Comparison of ENCODE assay signal across 14 mouse cellular contexts in genomic region chr2:9871141-9871716, GRCm38 (mm10). TPM values are rescaled to one million over a fixed set of nuclear protein-coding genes. Genes with fewer than 3 reads are reported as not detected.
DNase-seq lines count a peak whose midpoint lies in the region; ATAC-seq and TF ChIP-seq lines count a peak whose summit lies in the region.
"Had no signal": no experiment of that assay in that cellular context is flagged by ENCODE, and none has a peak within 500 bp of the region (broad histone marks: within the 10 kb centered on the region; RNA-seq: fewer than 3 reads in every experiment).

No protein-coding gene starts in this region.

- H3K4me3 ChIP-seq in heart, embryonic 12.5 days, result no peak overlapping the region
- H3K4me3 ChIP-seq in spleen, adult 2 months (ENCODE audit: extremely low read depth, insufficient read depth, insufficient read length), result no peak overlapping the region
- peak overlapping the region; percentile 48 for H3K4me3 ChIP-seq in midbrain, embryonic 13.5 days (replicated peaks)
- H3K4me3 ChIP-seq: liver, embryonic 15.5 days had no signal

- peak overlapping the region; percentile 60; the same call in 1 of the 2 replicates for H3K4me2 ChIP-seq in heart, embryonic 12.5 days
- peak overlapping the region; percentile 68 for H3K4me2 ChIP-seq in midbrain, embryonic 13.5 days (replicated peaks)
- H3K4me2 ChIP-seq: liver, embryonic 15.5 days had no signal

- no peak overlapping the region for H3K27ac ChIP-seq in heart, embryonic 12.5 days (ENCODE audit: poor library complexity, severe bottlenecking)
- peak overlapping the region; percentile 60 for H3K27ac ChIP-seq in spleen, adult 2 months (ENCODE audit: insufficient read depth, low read length)
- H3K27ac ChIP-seq in midbrain, embryonic 13.5 days, result peak overlapping the region; percentile 86
- H3K27ac ChIP-seq: liver, embryonic 15.5 days had no signal

- H3K36me3 ChIP-seq in heart, embryonic 12.5 days, result 0 out of 2 replicates have a peak, but pooled peaks cover under 1% of the 10 kb centered on the region
- 0 out of 2 replicates have a peak, but pooled peaks cover 1% of the 10 kb centered on the region for H3K36me3 ChIP-seq in spleen, adult 2 months (ENCODE audit: control insufficient read depth, insufficient read depth, low read length)
- H3K36me3 ChIP-seq in midbrain, embryonic 13.5 days, result no peaks in the 10 kb centered on the region; the same call in 1 of the 2 replicates
- H3K36me3 ChIP-seq: liver, embryonic 15.5 days had no signal

- intact Hi-C loops in heart, postnatal 14 days (cut with DNase I), result no loop called here

- H3K27me3 ChIP-seq in heart, embryonic 12.5 days (replicated peaks), result peaks cover 31% of the 10 kb centered on the region
- H3K27me3 ChIP-seq in spleen, adult 2 months (ENCODE audit: control insufficient read depth, insufficient read depth, low read length), result no peaks in the 10 kb centered on the region
- peaks cover 81% of the 10 kb centered on the region for H3K27me3 ChIP-seq in midbrain, embryonic 13.5 days

- H3K9ac ChIP-seq in heart, embryonic 12.5 days, result no peak overlapping the region
- peak overlapping the region; percentile 59 for H3K9ac ChIP-seq in midbrain, embryonic 13.5 days (replicated peaks)
- H3K9ac ChIP-seq: liver, embryonic 15.5 days had no signal

- WGBS in heart, embryonic 12.5 days, result 16% methylated on average over 4 of the region's 4 CpGs
- WGBS in spleen, adult 2 months, result 8% methylated on average over 4 of the region's 4 CpGs
- 21% methylated on average over 4 of the region's 4 CpGs for WGBS in midbrain, embryonic 13.5 days

- no peak for TF ChIP-seq POLR2A in spleen, adult 2 months (IDR thresholded peaks at IDR 0.05; ENCODE audit: low read depth, low read length)

- H3K4me1 ChIP-seq in heart, embryonic 12.5 days (replicated peaks), result peaks cover 47% of the 10 kb centered on the region
- H3K4me1 ChIP-seq in spleen, adult 2 months (ENCODE audit: control insufficient read depth, insufficient read depth, insufficient read length), result no peaks in the 10 kb centered on the region
- peaks cover 18% of the 10 kb centered on the region for H3K4me1 ChIP-seq in midbrain, embryonic 13.5 days (replicated peaks)

- no peak for ATAC-seq in heart, embryonic 12.5 days (ENCODE audit: insufficient number of reproducible peaks, low FRiP score)
- ATAC-seq in midbrain, embryonic 13.5 days, result peak; percentile 51; the same call in 1 of the 2 replicates

- no peak for DNase-seq in heart, postnatal 14 days
- no peak for DNase-seq in spleen, adult 2 months (ENCODE audit: low read depth in 1 of 2, low spot score in 2 of 2)
- no peak for DNase-seq in spleen, adult 18-20 months
- no peak for DNase-seq in right cerebral cortex, postnatal 14 days
- DNase-seq in adrenal gland, adult 18-20 months (ENCODE audit: low spot score in 2 of 2), result no peak
- no peak for DNase-seq in MN1 (ENCODE audit: low spot score)
- DNase-seq: cerebellum, adult 11-12 months; gastrocnemius, postnatal 25 days had no signal

- no peak for TF ChIP-seq CTCF in spleen, adult 2 months (IDR thresholded peaks at IDR 0.05; ENCODE audit: extremely low read depth, insufficient read depth, insufficient read length, insufficient replicate concordance)

- no peaks in the 10 kb centered on the region for H3K9me3 ChIP-seq in heart, embryonic 12.5 days (replicated peaks)
- no peaks in the 10 kb centered on the region for H3K9me3 ChIP-seq in midbrain, embryonic 13.5 days
- H3K9me3 ChIP-seq: liver, embryonic 15.5 days had no signal

RNA-seq across cellular contexts. Expression of gene 4930412O13Rik, which starts 9.8 kb away (rescaled TPM):
- polyA plus RNA-seq in heart, embryonic 12.5 days (2016; fragmentation: Nextera tagmentation; extraction: Ambion mirVana), result 1.7 and 1.8 TPM in 2 replicates
- total RNA-seq in heart, postnatal 14 days (2021), result not detected
- polyA plus RNA-seq in spleen, adult 2 months (2012; rRNA removed), result not detected in 2 replicates
- polyA plus RNA-seq in midbrain, embryonic 13.5 days (2015; fragmentation: Nextera tagmentation; extraction: Ambion mirVana), result 1.7 and 3.9 TPM in 2 replicates
- total RNA-seq in adrenal gland, adult 18-20 months (2021), result 1 to 10 TPM; 1.1 to 1.4 TPM
- total RNA-seq: gastrocnemius, postnatal 25 days; layer of hippocampus, adult 18-20 months had no signal
- polyA plus RNA-seq: C2C12; neural tube, embryonic 11.5 days had no signal

RNA-seq across cellular contexts. Expression of gene 9230102O04Rik, which starts 18.1 kb away (rescaled TPM):
- 1.0 TPM in 1 of 2 replicates, not detected in the other for polyA plus RNA-seq in heart, embryonic 12.5 days (2016; fragmentation: Nextera tagmentation; extraction: Ambion mirVana)
- total RNA-seq in heart, postnatal 14 days (2021), result not detected
- polyA plus RNA-seq in spleen, adult 2 months (2012; rRNA removed), result not detected in 2 replicates
- 3.5 and 5.3 TPM in 2 replicates for polyA plus RNA-seq in midbrain, embryonic 13.5 days (2015; fragmentation: Nextera tagmentation; extraction: Ambion mirVana)
- not detected for total RNA-seq in adrenal gland, adult 18-20 months (2021)
- total RNA-seq: gastrocnemius, postnatal 25 days; layer of hippocampus, adult 18-20 months had no signal
- polyA plus RNA-seq: C2C12; liver, embryonic 15.5 days; neural tube, embryonic 11.5 days had no signal

RNA-seq across cellular contexts. Expression of gene Gata3, which starts 18.6 kb away (rescaled TPM):
- polyA plus RNA-seq in heart, embryonic 12.5 days (2016; fragmentation: Nextera tagmentation; extraction: Ambion mirVana), result 7.9 and 8.0 TPM in 2 replicates
- 1 to 10 TPM in 1 of 2 experiments, under 1 TPM in 1; 0.84 to 3.1 TPM for total RNA-seq in heart, postnatal 14 days (2021)
- 5.9 and 9.6 TPM in 2 replicates for polyA plus RNA-seq in spleen, adult 2 months (2012; rRNA removed)
- polyA plus RNA-seq in midbrain, embryonic 13.5 days (2015; fragmentation: Nextera tagmentation; extraction: Ambion mirVana), result 94.8 and 119 TPM in 2 replicates
- 10 to 100 TPM; 11.7 to 14.2 TPM for total RNA-seq in adrenal gland, adult 18-20 months (2021)
- total RNA-seq: layer of hippocampus, adult 18-20 months had no signal
